Comparison of ENCODE assay signal across 26 mouse cellular contexts in the genomic region with DNA sequence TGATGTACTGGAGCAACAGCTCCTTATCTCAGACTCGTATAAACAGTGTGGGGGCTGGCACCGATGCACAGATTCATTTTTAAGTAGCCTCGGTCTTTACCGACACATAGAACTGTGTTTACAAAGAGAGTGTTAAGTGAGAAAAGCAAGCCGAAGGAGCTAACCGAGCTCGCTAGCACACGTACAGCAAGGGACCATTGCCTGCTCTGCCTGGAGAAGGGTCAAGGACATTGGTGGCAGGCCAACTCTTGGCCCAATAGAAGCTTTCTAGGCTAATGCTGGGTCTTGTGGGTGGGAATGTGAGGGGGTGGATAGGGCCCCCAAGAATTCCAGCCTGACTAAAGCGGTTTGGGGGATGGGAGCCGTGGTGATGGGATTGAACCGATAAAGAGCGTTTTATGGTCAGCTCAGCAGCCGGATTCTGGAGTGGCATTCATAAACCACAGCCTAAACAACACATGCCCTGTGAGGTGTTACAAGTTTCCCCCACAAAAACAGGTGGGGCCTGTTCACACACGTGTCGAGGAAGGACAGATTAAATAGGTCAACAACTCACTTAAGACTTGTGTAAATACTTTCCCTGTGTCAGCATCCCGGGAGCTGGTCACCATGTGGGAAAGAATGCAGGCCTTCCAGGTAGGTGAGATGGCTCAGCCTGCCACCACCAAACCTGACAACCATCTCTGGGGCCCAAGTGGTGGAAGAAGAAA. TPM values are rescaled to one million over a fixed set of nuclear protein-coding genes. Genes with fewer than 3 reads are reported as not detected.
DNase-seq lines count a peak whose midpoint lies in the region; ATAC-seq and TF ChIP-seq lines count a peak whose summit lies in the region.
"Had no signal": no experiment of that assay in that cellular context is flagged by ENCODE, and none has a peak within 500 bp of the region (broad histone marks: within the 10 kb centered on the region; RNA-seq: fewer than 3 reads in every experiment).

No protein-coding gene starts in this region.

- no peak overlapping the region for H3K4me3 ChIP-seq in kidney, embryonic 15.5 days (replicated peaks)
- no peak overlapping the region for H3K4me3 ChIP-seq in kidney, adult 2 months (ENCODE audit: insufficient read depth, low read depth, low read length)
- H3K4me3 ChIP-seq in lung, adult 2 months (replicated peaks; ENCODE audit: extremely low read depth, low read depth, low read length) = no peak overlapping the region
- H3K4me3 ChIP-seq: embryonic facial prominence, embryonic 10.5 days; hindbrain, embryonic 10.5 days; left cerebral cortex, adult 2 months; liver, embryonic 12.5 days; midbrain, embryonic 13.5 days; neural tube, embryonic 13.5 days had no signal

- no peaks in the 10 kb centered on the region for H3K27me3 ChIP-seq in kidney, embryonic 15.5 days
- no peaks in the 10 kb centered on the region for H3K27me3 ChIP-seq in kidney, adult 2 months (replicated peaks; ENCODE audit: control insufficient read depth, insufficient read depth, low read length)
- H3K27me3 ChIP-seq: midbrain, embryonic 13.5 days; neural tube, embryonic 13.5 days had no signal

- no peak for DNase-seq in kidney, adult 2 months
- DNase-seq in lung, adult 2 months = peak; percentile 61
- DNase-seq in lung, postnatal 25 days (ENCODE audit: low spot score) = peak; percentile 75
- DNase-seq in frontal cortex, postnatal 10 days (ENCODE audit: low spot score in 2 of 2) = no peak
- no peak for DNase-seq in T-cell, adult 2 months (ENCODE audit: low spot score)
- DNase-seq in gastrocnemius, postnatal 14 days = no peak
- DNase-seq: adrenal gland, adult 2 months; cerebellum, adult 8-10 months; kidney, postnatal 4 days; layer of hippocampus, adult 9-11 months had no signal

- TF ChIP-seq POLR2A in kidney, adult 2 months (IDR thresholded peaks at IDR 0.05; ENCODE audit: low read depth, low read length) = no peak
- TF ChIP-seq POLR2A in lung, adult 2 months (IDR thresholded peaks at IDR 0.05; ENCODE audit: borderline replicate concordance, extremely low read depth, low read depth, low read length) = no peak

- H3K4me2 ChIP-seq in kidney, embryonic 15.5 days = no peak overlapping the region
- H3K4me2 ChIP-seq: liver, embryonic 12.5 days; midbrain, embryonic 13.5 days; neural tube, embryonic 13.5 days had no signal

- intact Hi-C loops in gastrocnemius, postnatal 14 days (cut with DNase I; ENCODE audit: low total_unique reads) = no loop called here

- TF ChIP-seq CTCF in kidney, adult 2 months (conservative IDR thresholded peaks at IDR 0.05; ENCODE audit: insufficient read depth, insufficient read length, low read depth, low read length) = no peak
- TF ChIP-seq CTCF in lung, adult 2 months (IDR thresholded peaks at IDR 0.05; ENCODE audit: insufficient read depth, low read length) = no peak

- 72% methylated on average over 16 of the region's 16 CpGs for WGBS in kidney, embryonic 15.5 days
- WGBS in kidney, adult 2 months = 77% methylated on average over 16 of the region's 16 CpGs
- WGBS in lung, adult 2 months = 43% methylated on average over 16 of the region's 16 CpGs

- 0 out of 2 replicates have a peak overlapping the region, but pooled peaks have one; percentile 71 for H3K27ac ChIP-seq in kidney, embryonic 15.5 days
- no peak overlapping the region for H3K27ac ChIP-seq in kidney, adult 2 months (ENCODE audit: insufficient read depth, low read depth, low read length)
- H3K27ac ChIP-seq: left cerebral cortex, adult 2 months; liver, embryonic 12.5 days; midbrain, embryonic 13.5 days; neural tube, embryonic 13.5 days had no signal

- no peaks in the 10 kb centered on the region for H3K9me3 ChIP-seq in kidney, embryonic 15.5 days (replicated peaks)
- H3K9me3 ChIP-seq: embryonic facial prominence, embryonic 10.5 days; hindbrain, embryonic 10.5 days; liver, embryonic 12.5 days; midbrain, embryonic 13.5 days; neural tube, embryonic 13.5 days had no signal

- no peak overlapping the region for H3K9ac ChIP-seq in kidney, embryonic 15.5 days
- H3K9ac ChIP-seq: liver, embryonic 12.5 days; midbrain, embryonic 13.5 days; neural tube, embryonic 13.5 days had no signal

- no peak for ATAC-seq in kidney, embryonic 15.5 days (replicated peaks; ENCODE audit: low FRiP score)
- ATAC-seq: liver, embryonic 12.5 days; midbrain, embryonic 13.5 days had no signal

- peaks cover 65% of the 10 kb centered on the region for H3K4me1 ChIP-seq in kidney, embryonic 15.5 days
- H3K4me1 ChIP-seq in kidney, adult 2 months (ENCODE audit: control insufficient read depth, insufficient read depth, low read length) = no peaks in the 10 kb centered on the region
- H3K4me1 ChIP-seq in lung, adult 2 months (ENCODE audit: control insufficient read depth, insufficient read depth, low read length) = no peaks in the 10 kb centered on the region; the same call in 1 of the 2 replicates
- H3K4me1 ChIP-seq: midbrain, embryonic 13.5 days had no signal

- no peaks in the 10 kb centered on the region for H3K36me3 ChIP-seq in kidney, embryonic 15.5 days
- H3K36me3 ChIP-seq in kidney, adult 2 months (ENCODE audit: control insufficient read depth, insufficient read depth, low read length) = no peaks in the 10 kb centered on the region
- H3K36me3 ChIP-seq: embryonic facial prominence, embryonic 10.5 days; hindbrain, embryonic 10.5 days; liver, embryonic 12.5 days; midbrain, embryonic 13.5 days; neural tube, embryonic 13.5 days had no signal

RNA-seq across cellular contexts. Expression of gene Hspg2, which starts 6.4 kb away (rescaled TPM):
- 34.2 and 35.7 TPM in 2 replicates for polyA plus RNA-seq in kidney, embryonic 15.5 days (2015; fragmentation: Nextera tagmentation; extraction: Ambion mirVana)
- 29.7 and 34.7 TPM in 2 replicates for polyA plus RNA-seq in kidney, adult 2 months (2012; rRNA removed)
- polyA plus RNA-seq in lung, adult 2 months (2012; rRNA removed) = 67.8 and 76.2 TPM in 2 replicates
- total RNA-seq in gastrocnemius, postnatal 14 days (2021) = 100 to 1,000 TPM; 193 to 224 TPM

RNA-seq across cellular contexts. Expression of gene 1700013G24Rik, which starts 9.1 kb away (rescaled TPM):
- polyA plus RNA-seq in kidney, embryonic 15.5 days (2015; fragmentation: Nextera tagmentation; extraction: Ambion mirVana) = not detected in 2 replicates
- polyA plus RNA-seq in kidney, adult 2 months (2012; rRNA removed) = 0.22 and 0.46 TPM in 2 replicates
- polyA plus RNA-seq in lung, adult 2 months (2012; rRNA removed) = 0.15 TPM in 1 of 2 replicates, not detected in the other
- total RNA-seq in gastrocnemius, postnatal 14 days (2021) = not detected
- total RNA-seq: adrenal gland, adult 2 months; common myeloid progenitor, adult 5-6 weeks; left cerebral cortex, adult 2 months had no signal
- polyA plus RNA-seq: adrenal gland, adult 2 months; embryonic facial prominence, embryonic 10.5 days; forebrain, embryonic 11.5 days; frontal cortex, adult 2 months; heart, embryonic 14.5 days; hindbrain, embryonic 10.5 days; kidney, embryonic 14.5 days; limb, embryonic 11.5 days; liver, embryonic 12.5 days; midbrain, embryonic 13.5 days; neural tube, embryonic 13.5 days; small intestine, adult 2 months; thymus, postnatal 0 days had no signal

RNA-seq across cellular contexts. Expression of gene Cela3b, which starts 31.8 kb away (rescaled TPM):
- not detected in 2 replicates for polyA plus RNA-seq in kidney, embryonic 15.5 days (2015; fragmentation: Nextera tagmentation; extraction: Ambion mirVana)
- polyA plus RNA-seq in kidney, adult 2 months (2012; rRNA removed) = not detected in 2 replicates
- polyA plus RNA-seq in lung, adult 2 months (2012; rRNA removed) = 0.57 and 12.5 TPM in 2 replicates
- total RNA-seq in gastrocnemius, postnatal 14 days (2021) = not detected
- total RNA-seq: adrenal gland, adult 2 months; common myeloid progenitor, adult 5-6 weeks; left cerebral cortex, adult 2 months had no signal
- polyA plus RNA-seq: C2C12; embryonic facial prominence, embryonic 10.5 days; forebrain, embryonic 11.5 days; frontal cortex, adult 2 months; heart, embryonic 14.5 days; hindbrain, embryonic 10.5 days; kidney, embryonic 14.5 days; limb, embryonic 11.5 days; liver, embryonic 12.5 days; midbrain, embryonic 13.5 days; neural tube, embryonic 13.5 days; thymus, postnatal 0 days had no signal

RNA-seq across cellular contexts. Expression of gene Cela3a, which starts 52.5 kb away (rescaled TPM):
- polyA plus RNA-seq in kidney, embryonic 15.5 days (2015; fragmentation: Nextera tagmentation; extraction: Ambion mirVana) = not detected in 2 replicates
- polyA plus RNA-seq in kidney, adult 2 months (2012; rRNA removed) = not detected in 2 replicates
- not detected in 2 replicates for polyA plus RNA-seq in lung, adult 2 months (2012; rRNA removed)
- total RNA-seq in gastrocnemius, postnatal 14 days (2021) = not detected
- total RNA-seq: adrenal gland, adult 2 months; common myeloid progenitor, adult 5-6 weeks; left cerebral cortex, adult 2 months had no signal
- polyA plus RNA-seq: adrenal gland, adult 2 months; C2C12; embryonic facial prominence, embryonic 10.5 days; forebrain, embryonic 11.5 days; frontal cortex, adult 2 months; heart, embryonic 14.5 days; hindbrain, embryonic 10.5 days; kidney, embryonic 14.5 days; limb, embryonic 11.5 days; liver, embryonic 12.5 days; midbrain, embryonic 13.5 days; neural tube, embryonic 13.5 days; small intestine, adult 2 months; thymus, postnatal 0 days had no signal

Comparison
In these comparisons a context has a peak if more than half of its experiments do, and no peak if none do; other contexts are left out.
1. DNase-seq: peak in lung, adult 2 months (single experiment) and lung, postnatal 25 days (single experiment); none in kidney, adult 2 months (single experiment), frontal cortex, postnatal 10 days (0 of 2), T-cell, adult 2 months (single experiment) and gastrocnemius, postnatal 14 days (single experiment).